Mouse (Mus musculus): Measurements from ENCODE around the gene Sema3a.

- no peak for TF ChIP-seq CTCF (IDR thresholded peaks at IDR 0.05)
- no peak for TF ChIP-seq EP300 (IDR thresholded peaks at IDR 0.05)
Measured at GRCm38 (mm10) chr5:13416960-13417710, 291.9 kb downstream of the Sema3a start.

Measured in lung, postnatal 0 days (tissue).